Mouse (Mus musculus) liver, postnatal 0 days (tissue): ENCODE results near the gene Cbx6.

Experiments
- CTCF ChIP-seq: sonication (generic); IDR thresholded peaks from 2 replicates; pipeline ENCODE4 v1.5.1; 2016; ENCODE audit warnings: antibody characterized with exemption, low read depth
- EP300 ChIP-seq: IDR thresholded peaks from 2 replicates; pipeline ENCODE4 v1.6.1; 2016; ENCODE audit warnings: antibody characterized with exemption, low read depth, mild to moderate bottlenecking

GRCm38 (mm10) chr15:79798591-79798990 lies 35.9 kb downstream of the Cbx6 start:
- TF ChIP-seq CTCF = no peak
- no peak for TF ChIP-seq EP300
